Mouse (Mus musculus): ENCODE measurements around the gene Fcgrt.

The Fcgrt gene

GRCm38 (mm10) chr7:45082401-45083299 lies 21.0 kb downstream of the Fcgrt start:
- DNase-seq (ENCODE audit: low spot score) = no peak

GRCm38 (mm10) chr7:45081016-45081415 lies 22.6 kb downstream of the Fcgrt start:
- no peak for DNase-seq (ENCODE audit: low spot score)

- peak; percentile 93 for DNase-seq (ENCODE audit: low spot score)
Observed at GRCm38 (mm10) chr7:45079856-45080255, 23.8 kb downstream of the Fcgrt start.

GRCm38 (mm10) chr7:45078513-45078912 lies 25.1 kb downstream of the Fcgrt start:
- no peak for DNase-seq (ENCODE audit: low spot score)

GRCm38 (mm10) chr7:45077829-45078228 lies 25.8 kb downstream of the Fcgrt start:
- no peak for DNase-seq (ENCODE audit: low spot score)

GRCm38 (mm10) chr7:45077322-45077721 lies 26.3 kb downstream of the Fcgrt start:
- DNase-seq (ENCODE audit: low spot score) = no peak

GRCm38 (mm10) chr7:45076501-45076900 lies 27.1 kb downstream of the Fcgrt start:
- DNase-seq (ENCODE audit: low spot score) = no peak

GRCm38 (mm10) chr7:45075405-45075804 lies 28.2 kb downstream of the Fcgrt start:
- no peak for DNase-seq (ENCODE audit: low spot score)

GRCm38 (mm10) chr7:45073949-45074348 lies 29.7 kb downstream of the Fcgrt start:
- no peak for DNase-seq (ENCODE audit: low spot score)

- DNase-seq (ENCODE audit: low spot score) = no peak
Observed at GRCm38 (mm10) chr7:45073171-45073707, 30.4 kb downstream of the Fcgrt start.

- DNase-seq (ENCODE audit: low spot score) = no peak
Observed at GRCm38 (mm10) chr7:45072230-45072629, 31.4 kb downstream of the Fcgrt start.

GRCm38 (mm10) chr7:45069671-45070070 lies 34.0 kb downstream of the Fcgrt start:
- no peak for DNase-seq (ENCODE audit: low spot score)

GRCm38 (mm10) chr7:45068000-45068318 lies 35.7 kb downstream of the Fcgrt start:
- no peak for DNase-seq (ENCODE audit: low spot score)

- DNase-seq (ENCODE audit: low spot score) = no peak
Observed at GRCm38 (mm10) chr7:45067190-45067999, 36.3 kb downstream of the Fcgrt start.

GRCm38 (mm10) chr7:45062239-45062835 lies 41.3 kb downstream of the Fcgrt start, which contains the start of the genes Nosip and Prrg2:
Gene Nosip, plus strand, starts transcription at chr7:45062429.
Gene Prrg2, minus strand, starts transcription at chr7:45062677.
- peak; percentile 93 for DNase-seq (ENCODE audit: low spot score)

- DNase-seq (ENCODE audit: low spot score) = no peak
Observed at GRCm38 (mm10) chr7:45061532-45062075, 42.0 kb downstream of the Fcgrt start.

- no peak for DNase-seq (ENCODE audit: low spot score)
Observed at GRCm38 (mm10) chr7:45060632-45061122, 43.0 kb downstream of the Fcgrt start.

- no peak for DNase-seq (ENCODE audit: low spot score)
Observed at GRCm38 (mm10) chr7:45058607-45059571, 44.8 kb downstream of the Fcgrt start.

GRCm38 (mm10) chr7:45056972-45057348 lies 46.7 kb downstream of the Fcgrt start:
- DNase-seq (ENCODE audit: low spot score) = no peak

- no peak for DNase-seq (ENCODE audit: low spot score)
Observed at GRCm38 (mm10) chr7:45056329-45056971, 47.2 kb downstream of the Fcgrt start.
